In genomic region chr12:57545371-57546241, GRCm38 (mm10) we compare ENCODE assay signal across 8 mouse cellular contexts. TPM values are rescaled to one million over a fixed set of nuclear protein-coding genes. Genes with fewer than 3 reads are reported as not detected.
A peak's percentile ranks its signal among the peaks of the same experiment; 100 is the strongest.
DNase-seq lines count a peak whose midpoint lies in the region; ATAC-seq and TF ChIP-seq lines count a peak whose summit lies in the region.

No protein-coding gene starts in this region.

- H3K27me3 ChIP-seq in spleen, adult 2 months (ENCODE audit: control insufficient read depth, insufficient read depth, low read length): peaks cover 61% of the 10 kb centered on the region
- H3K27me3 ChIP-seq in embryonic facial prominence, embryonic 15.5 days: peaks cover 96% of the 10 kb centered on the region
- H3K27me3 ChIP-seq in intestine, embryonic 14.5 days (replicated peaks; ENCODE audit: control insufficient read depth, insufficient read depth, low read length): peaks cover 99% of the 10 kb centered on the region
- peaks cover 6% of the 10 kb centered on the region for H3K27me3 ChIP-seq in stomach, postnatal 0 days (ENCODE audit: control insufficient read depth, insufficient read depth, low read length)

- intact Hi-C loops in left cerebral cortex, postnatal 14 days (cut with DNase I): loop anchor here (10.0 kb wide), 1 partner anchor 1091 kb away; no protein-coding TSS in a partner anchor

- H3K9ac ChIP-seq in embryonic facial prominence, embryonic 15.5 days: no peak overlapping the region
- H3K9ac ChIP-seq in intestine, embryonic 14.5 days (ENCODE audit: low read length): peak overlapping the region; percentile 65
- H3K9ac ChIP-seq in stomach, postnatal 0 days (ENCODE audit: low read length): peak overlapping the region; percentile 74

- no peak for DNase-seq in spleen, adult 2 months (ENCODE audit: low read depth in 1 of 2, low spot score in 2 of 2)
- no peak for DNase-seq in spleen, postnatal 14 days (ENCODE audit: low spot score in 2 of 2)
- peak; percentile 81 for DNase-seq in intestine, embryonic 14.5 days (ENCODE audit: low spot score)
- peak; percentile 52 for DNase-seq in lung, postnatal 10 days
- peak; percentile 85 for DNase-seq in stomach, postnatal 0 days (ENCODE audit: low spot score)
- no peak for DNase-seq in left cerebral cortex, adult 11 months (ENCODE audit: low spot score)
- no peak for DNase-seq in left cerebral cortex, postnatal 14 days (ENCODE audit: low spot score in 2 of 2)

- TF ChIP-seq CTCF in spleen, adult 2 months (IDR thresholded peaks at IDR 0.05; ENCODE audit: extremely low read depth, insufficient read depth, insufficient read length, insufficient replicate concordance): no peak
- no peak for TF ChIP-seq CTCF in stomach, postnatal 0 days (IDR thresholded peaks at IDR 0.05; ENCODE audit: low read depth)

- no peak for TF ChIP-seq EP300 in stomach, postnatal 0 days (optimal IDR thresholded peaks at IDR 0.05)

- H3K4me3 ChIP-seq in spleen, adult 2 months (ENCODE audit: extremely low read depth, insufficient read depth, insufficient read length): peak overlapping the region; percentile 25; the same call in 1 of the 2 replicates
- H3K4me3 ChIP-seq in embryonic facial prominence, embryonic 15.5 days (replicated peaks): peak overlapping the region; percentile 50
- peak overlapping the region; percentile 52 for H3K4me3 ChIP-seq in intestine, embryonic 14.5 days (ENCODE audit: low read depth, low read length)
- H3K4me3 ChIP-seq in stomach, postnatal 0 days (ENCODE audit: low read depth, low read length): peak overlapping the region; percentile 52

- H3K27ac ChIP-seq in spleen, adult 2 months (ENCODE audit: insufficient read depth, low read length): no peak overlapping the region
- no peak overlapping the region for H3K27ac ChIP-seq in embryonic facial prominence, embryonic 15.5 days (replicated peaks)
- H3K27ac ChIP-seq in intestine, embryonic 14.5 days (ENCODE audit: low read depth): peak overlapping the region; percentile 81
- peak overlapping the region; percentile 95 for H3K27ac ChIP-seq in stomach, postnatal 0 days (replicated peaks)

- TF ChIP-seq POLR2A in spleen, adult 2 months (IDR thresholded peaks at IDR 0.05; ENCODE audit: low read depth, low read length): no peak

- H3K36me3 ChIP-seq in spleen, adult 2 months (ENCODE audit: control insufficient read depth, insufficient read depth, low read length): no peaks in the 10 kb centered on the region
- no peaks in the 10 kb centered on the region for H3K36me3 ChIP-seq in embryonic facial prominence, embryonic 15.5 days
- H3K36me3 ChIP-seq in intestine, embryonic 14.5 days (ENCODE audit: control insufficient read depth, insufficient read depth, low read length): no peaks in the 10 kb centered on the region
- H3K36me3 ChIP-seq in stomach, postnatal 0 days (ENCODE audit: control insufficient read depth, insufficient read depth, low read length): no peaks in the 10 kb centered on the region; the same call in 1 of the 2 replicates

- H3K9me3 ChIP-seq in embryonic facial prominence, embryonic 15.5 days (replicated peaks): no peaks in the 10 kb centered on the region
- H3K9me3 ChIP-seq in intestine, embryonic 14.5 days (ENCODE audit: control insufficient read depth, low read length): no peaks in the 10 kb centered on the region
- no peaks in the 10 kb centered on the region for H3K9me3 ChIP-seq in stomach, postnatal 0 days (ENCODE audit: control insufficient read depth, low read length)

- WGBS in spleen, adult 2 months: 1% methylated on average over 88 of the region's 106 CpGs
- WGBS in embryonic facial prominence, embryonic 15.5 days: under 1% methylated on average over 97 of the region's 106 CpGs
- under 1% methylated on average over 79 of the region's 106 CpGs for WGBS in intestine, embryonic 14.5 days
- under 1% methylated on average over 62 of the region's 106 CpGs for WGBS in stomach, postnatal 0 days

- H3K4me2 ChIP-seq in embryonic facial prominence, embryonic 15.5 days (replicated peaks): peak overlapping the region; percentile 95
- H3K4me2 ChIP-seq in intestine, embryonic 14.5 days (ENCODE audit: low read length): peak overlapping the region; percentile 63
- peak overlapping the region; percentile 57 for H3K4me2 ChIP-seq in stomach, postnatal 0 days (replicated peaks; ENCODE audit: low read depth)

- peaks cover 4% of the 10 kb centered on the region for H3K4me1 ChIP-seq in spleen, adult 2 months (ENCODE audit: control insufficient read depth, insufficient read depth, insufficient read length)
- peaks cover 50% of the 10 kb centered on the region for H3K4me1 ChIP-seq in embryonic facial prominence, embryonic 15.5 days
- 0 out of 2 replicates have a peak, but pooled peaks cover 6% of the 10 kb centered on the region for H3K4me1 ChIP-seq in intestine, embryonic 14.5 days (replicated peaks; ENCODE audit: control insufficient read depth, insufficient read depth, low read length)
- no peaks in the 10 kb centered on the region for H3K4me1 ChIP-seq in stomach, postnatal 0 days (replicated peaks; ENCODE audit: control insufficient read depth, insufficient read depth)

- peak; percentile 27; the same call in 1 of the 2 replicates for ATAC-seq in embryonic facial prominence, embryonic 15.5 days (ENCODE audit: insufficient number of reproducible peaks, low FRiP score, low TSS enrichment, low read depth)
- peak; percentile 70 for ATAC-seq in intestine, embryonic 14.5 days (replicated peaks; ENCODE audit: low FRiP score, low TSS enrichment, low read depth)
- ATAC-seq in stomach, postnatal 0 days (ENCODE audit: low FRiP score, low TSS enrichment): peak; percentile 74

RNA-seq across cellular contexts. Expression of gene Foxa1, which starts 1.1 kb away (rescaled TPM):
- not detected in 2 replicates for polyA plus RNA-seq in spleen, adult 2 months (2012; rRNA removed)
- polyA plus RNA-seq in embryonic facial prominence, embryonic 15.5 days (2015; fragmentation: Nextera tagmentation; extraction: Ambion mirVana): 2.1 and 3.9 TPM in 2 replicates
- polyA plus RNA-seq in intestine, embryonic 14.5 days (2014; fragmentation: Nextera tagmentation; extraction: Ambion mirVana): 8.3 and 8.4 TPM in 2 replicates
- 16.1 and 28.9 TPM in 2 replicates for polyA plus RNA-seq in stomach, postnatal 0 days (2015; fragmentation: Nextera tagmentation; extraction: Ambion mirVana)
- total RNA-seq in left cerebral cortex, postnatal 14 days (2021): not detected

RNA-seq across cellular contexts. Expression of gene Ttc6, which starts 18.3 kb away (rescaled TPM):
- 0.04 TPM in 1 of 2 replicates, not detected in the other for polyA plus RNA-seq in spleen, adult 2 months (2012; rRNA removed)
- 1.2 and 1.4 TPM in 2 replicates for polyA plus RNA-seq in embryonic facial prominence, embryonic 15.5 days (2015; fragmentation: Nextera tagmentation; extraction: Ambion mirVana)
- 1.7 and 2.6 TPM in 2 replicates for polyA plus RNA-seq in intestine, embryonic 14.5 days (2014; fragmentation: Nextera tagmentation; extraction: Ambion mirVana)
- polyA plus RNA-seq in stomach, postnatal 0 days (2015; fragmentation: Nextera tagmentation; extraction: Ambion mirVana): 3.3 and 3.5 TPM in 2 replicates
- total RNA-seq in left cerebral cortex, postnatal 14 days (2021): under 1 TPM; 0.24 to 0.57 TPM

Comparison
In these comparisons a context has a peak if more than half of its experiments do, and no peak if none do; other contexts are left out.
1. DNase-seq: peak in intestine, embryonic 14.5 days (single experiment), lung, postnatal 10 days (single experiment) and stomach, postnatal 0 days (single experiment); none in spleen, adult 2 months (0 of 2), spleen, postnatal 14 days (0 of 2), left cerebral cortex, adult 11 months (single experiment) and left cerebral cortex, postnatal 14 days (0 of 2).
2. H3K27ac ChIP-seq: peak in intestine, embryonic 14.5 days (single experiment) and stomach, postnatal 0 days (single experiment); none in spleen, adult 2 months (single experiment) and embryonic facial prominence, embryonic 15.5 days (single experiment).
3. Peak in every context shown above with its lines, with median percentiles within 50 percentile points of each other: H3K4me3 ChIP-seq, ATAC-seq and H3K4me2 ChIP-seq.